8 mouse cellular contexts compared by ENCODE assay signal in genomic region chr1:165763635-165764372, GRCm38 (mm10). TPM values are rescaled to one million over a fixed set of nuclear protein-coding genes. Genes with fewer than 3 reads are reported as not detected.
DNase-seq lines count a peak whose midpoint lies in the region; ATAC-seq and TF ChIP-seq lines count a peak whose summit lies in the region.

Gene Creg1, plus strand, starts transcription at chr1:165763746.

- under 1% methylated on average over 56 of the region's 57 CpGs for WGBS in hindbrain, embryonic 16.5 days

- H3K4me2 ChIP-seq in hindbrain, embryonic 16.5 days (ENCODE audit: low read length) = peak within 1 kb of the TSS; percentile 97

- peak within 1 kb of the TSS; percentile 87 for H3K9ac ChIP-seq in hindbrain, embryonic 16.5 days (ENCODE audit: low read depth, low read length)

- peaks cover 9% of the 10 kb centered on the region for H3K4me1 ChIP-seq in hindbrain, embryonic 16.5 days (ENCODE audit: control insufficient read depth, insufficient read depth, low read depth, low read length)

- peak within 1 kb of the TSS; percentile 66 for H3K27ac ChIP-seq in hindbrain, embryonic 16.5 days (ENCODE audit: low read depth, low read length)
- H3K27ac ChIP-seq in left cerebral cortex, adult 2 months = peak within 1 kb of the TSS; percentile 81

- no peak for TF ChIP-seq CTCF in left cerebral cortex, adult 2 months (IDR thresholded peaks at IDR 0.05)

- peak within 1 kb of the TSS; percentile 89 for H3K4me3 ChIP-seq in hindbrain, embryonic 16.5 days (ENCODE audit: low read length)
- peak within 1 kb of the TSS; percentile 95 for H3K4me3 ChIP-seq in left cerebral cortex, adult 2 months

- no peaks in the 10 kb centered on the region for H3K9me3 ChIP-seq in hindbrain, embryonic 16.5 days (ENCODE audit: control insufficient read depth, low read length)

- peak; percentile 99 for ATAC-seq in hindbrain, embryonic 16.5 days
- ATAC-seq in megakaryocyte, adult 5-6 weeks (ENCODE audit: poor library complexity, severe bottlenecking) = peak; percentile 87

- H3K27me3 ChIP-seq in hindbrain, embryonic 16.5 days (replicated peaks; ENCODE audit: control insufficient read depth, insufficient read depth, low read length) = peaks cover 9% of the 10 kb centered on the region

- H3K36me3 ChIP-seq in hindbrain, embryonic 16.5 days (ENCODE audit: control insufficient read depth, insufficient read depth, low read length) = no peaks in the 10 kb centered on the region

- peak; percentile 93 for DNase-seq in T-cell, adult 2 months (ENCODE audit: low spot score)
- DNase-seq in cerebellum, postnatal 36 days = peak; percentile 92 to 93
- peak; percentile 96 for DNase-seq in gastrocnemius, adult 18-20 months (ENCODE audit: low spot score)
- DNase-seq in left cerebral cortex, adult 2 months (ENCODE audit: extremely low spot score in 1 of 2, low spot score in 2 of 2) = peak; percentile 92 to 94
- DNase-seq in right cerebral cortex, adult 2 months (ENCODE audit: low spot score in 2 of 2) = peak; percentile 95 to 96
- peak; percentile 94 for DNase-seq in urinary bladder, postnatal 14 days (ENCODE audit: low spot score)

- intact Hi-C loops in left cerebral cortex, adult 2 months (cut with DNase I) = no loop called here

RNA-seq across cellular contexts. Expression of gene Creg1, which starts in this region (rescaled TPM):
- total RNA-seq in gastrocnemius, adult 18-20 months (2021) = 10 to 100 TPM; 54.3 to 62.4 TPM
- polyA plus RNA-seq in hindbrain, embryonic 16.5 days (2015; fragmentation: Nextera tagmentation; extraction: Ambion mirVana) = 42.8 and 42.9 TPM in 2 replicates
- total RNA-seq in left cerebral cortex, adult 2 months (2021) = 10 to 100 TPM; 24.8 to 29.0 TPM
- 263 and 307 TPM in 2 replicates for total RNA-seq in megakaryocyte, adult 5-6 weeks (2015)
- 140 and 147 TPM in 2 replicates for total RNA-seq in megakaryocyte, adult 5-6 weeks (2017)

Comparison
In these comparisons a context has a peak if more than half of its experiments do, and no peak if none do; other contexts are left out.
1. Peak in every context shown above with its lines: DNase-seq, ATAC-seq, H3K4me3 ChIP-seq and H3K27ac ChIP-seq.